Mouse (Mus musculus) c-Kit-positive CD71-negative TER-119-negative erythroid progenitor cells, embryonic 14.5 days (primary cell): ENCODE measurements around the gene Ly6g6e.
A peak's percentile ranks its signal among the peaks of the same experiment; 100 is the strongest.

ENCODE experiments used
- DNase-seq: peaks from one replicate; pipeline ENCODE4 v3.0.0-alpha.2; 2013; ENCODE audit warnings: low read depth

Gene Ly6g6e

GRCm38 (mm10) chr17:35049561-35050016, 27.1 kb upstream of the Ly6g6e start, which contains the start of gene Clic1:
TSS of gene Clic1 (plus strand) at chr17:35049966.
- DNase-seq, result no peak

GRCm38 (mm10) chr17:35050126-35050750, 26.5 kb upstream of the Ly6g6e start:
- no peak for DNase-seq

- peak; percentile 90 for DNase-seq
These were observed 25.3 kb upstream of the Ly6g6e start for GRCm38 (mm10) chr17:35051156-35052086.

GRCm38 (mm10) chr17:35052271-35052798, 24.4 kb upstream of the Ly6g6e start:
- no peak for DNase-seq

- DNase-seq, result no peak
These were observed 20.8 kb upstream of the Ly6g6e start for GRCm38 (mm10) chr17:35055691-35056495.

- no peak for DNase-seq
These were observed 19.6 kb upstream of the Ly6g6e start for GRCm38 (mm10) chr17:35057090-35057489.

- no peak for DNase-seq
These were observed 18.4 kb upstream of the Ly6g6e start for GRCm38 (mm10) chr17:35058316-35058715.

- DNase-seq, result no peak
These were observed 17.5 kb upstream of the Ly6g6e start, which contains the start of gene Ddah2 for GRCm38 (mm10) chr17:35058911-35059892. TSS of gene Ddah2 (plus strand) at chr17:35059035.

GRCm38 (mm10) chr17:35060071-35060470, 16.6 kb upstream of the Ly6g6e start:
- DNase-seq, result no peak

GRCm38 (mm10) chr17:35060737-35061297, 15.9 kb upstream of the Ly6g6e start:
- no peak for DNase-seq

GRCm38 (mm10) chr17:35061299-35061698, 15.4 kb upstream of the Ly6g6e start:
- no peak for DNase-seq

- DNase-seq, result no peak
These were observed 13.2 kb upstream of the Ly6g6e start for GRCm38 (mm10) chr17:35063466-35063865.

- no peak for DNase-seq
These were observed 12.3 kb upstream of the Ly6g6e start for GRCm38 (mm10) chr17:35064378-35064877.

GRCm38 (mm10) chr17:35064951-35065947, 11.5 kb upstream of the Ly6g6e start, which contains the start of gene Ly6g6c:
TSS of gene Ly6g6c (plus strand) at chr17:35065388.
- no peak for DNase-seq

- no peak for DNase-seq
These were observed 10.6 kb upstream of the Ly6g6e start, which contains the start of gene Mpig6b for GRCm38 (mm10) chr17:35066084-35066483. TSS of gene Mpig6b (minus strand) at chr17:35066184.

- DNase-seq, result no peak
These were observed 8.3 kb upstream of the Ly6g6e start for GRCm38 (mm10) chr17:35068213-35068914.

GRCm38 (mm10) chr17:35070556-35071229, 6.0 kb upstream of the Ly6g6e start:
- no peak for DNase-seq
